Mouse (Mus musculus): ENCODE measurements around the gene Olfr1414. TPM values are rescaled to one million over a fixed set of nuclear protein-coding genes. Genes with fewer than 3 reads are reported as not detected.

Gene Olfr1414
- total RNA-seq (2023) = not detected in 4 replicates

DNA sequence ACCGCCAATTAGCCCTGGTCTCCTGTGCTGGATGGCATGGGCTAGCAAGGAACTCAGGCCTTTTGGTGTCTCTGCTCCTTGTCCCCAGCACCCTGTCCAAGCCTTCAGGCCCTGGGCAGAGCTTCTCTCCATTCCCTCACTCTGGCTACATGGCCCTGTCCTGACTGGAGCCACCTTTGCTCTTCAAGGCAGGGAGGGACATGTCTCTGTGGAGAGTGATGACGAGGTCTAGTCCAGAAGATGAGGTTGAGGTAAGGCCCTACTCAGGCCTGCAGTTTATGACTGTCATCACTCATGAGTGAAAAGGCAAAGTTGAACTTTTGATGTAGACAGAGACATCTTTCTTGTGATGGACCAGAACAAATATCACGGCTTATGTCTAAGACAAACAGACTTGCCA lies at the start of gene Olfr1414:
Gene Olfr1414, minus strand, starts transcription at position 101 of the 400 bp plus-strand sequence.

DNA sequence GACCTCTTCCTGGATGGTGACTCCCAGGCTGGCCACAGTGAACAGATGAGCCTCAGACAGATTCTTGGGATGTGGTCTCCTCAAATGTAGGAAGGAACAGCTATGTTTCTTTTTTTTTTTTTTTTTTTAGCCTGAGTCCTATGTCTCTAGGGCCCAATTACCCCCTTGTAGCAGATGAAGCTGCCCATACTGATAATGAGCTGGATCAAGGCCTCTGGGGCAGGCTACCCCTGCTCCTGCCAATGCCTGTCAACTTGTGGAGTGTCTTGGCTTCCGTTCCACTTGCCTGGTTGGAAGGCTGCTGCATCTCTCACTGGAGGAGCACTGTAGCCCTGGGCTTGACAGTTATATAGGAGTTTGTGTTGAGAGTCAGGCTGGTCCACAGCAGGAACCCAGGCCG lies 22.5 kb downstream of the Olfr1414 start, which contains the start of gene Olfr1415:
Gene Olfr1415, minus strand, starts transcription at position 101 of the 400 bp plus-strand sequence.

DNA sequence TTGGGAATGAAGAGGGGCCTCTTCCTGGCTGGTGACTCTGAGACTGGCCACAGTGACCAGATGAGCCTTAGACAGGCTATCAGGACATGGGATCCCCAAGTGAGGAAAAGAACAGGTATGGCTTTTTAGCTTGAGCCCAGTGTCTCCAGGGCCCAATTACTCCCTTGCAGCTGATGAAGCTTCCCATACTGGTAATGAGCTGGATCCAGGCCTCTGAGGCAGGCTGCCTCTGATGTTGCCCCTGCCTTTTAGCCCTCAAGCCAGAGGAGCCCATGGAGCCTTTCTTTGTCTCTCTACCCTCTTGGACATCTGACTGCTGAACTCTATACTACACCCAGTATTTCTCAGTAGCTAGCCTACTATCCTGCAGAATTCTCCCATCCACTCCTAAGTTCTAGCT lies 33.4 kb downstream of the Olfr1414 start, which contains the start of gene Olfr1416:
Gene Olfr1416, minus strand, starts transcription at position 101 of the 400 bp plus-strand sequence.

DNA sequence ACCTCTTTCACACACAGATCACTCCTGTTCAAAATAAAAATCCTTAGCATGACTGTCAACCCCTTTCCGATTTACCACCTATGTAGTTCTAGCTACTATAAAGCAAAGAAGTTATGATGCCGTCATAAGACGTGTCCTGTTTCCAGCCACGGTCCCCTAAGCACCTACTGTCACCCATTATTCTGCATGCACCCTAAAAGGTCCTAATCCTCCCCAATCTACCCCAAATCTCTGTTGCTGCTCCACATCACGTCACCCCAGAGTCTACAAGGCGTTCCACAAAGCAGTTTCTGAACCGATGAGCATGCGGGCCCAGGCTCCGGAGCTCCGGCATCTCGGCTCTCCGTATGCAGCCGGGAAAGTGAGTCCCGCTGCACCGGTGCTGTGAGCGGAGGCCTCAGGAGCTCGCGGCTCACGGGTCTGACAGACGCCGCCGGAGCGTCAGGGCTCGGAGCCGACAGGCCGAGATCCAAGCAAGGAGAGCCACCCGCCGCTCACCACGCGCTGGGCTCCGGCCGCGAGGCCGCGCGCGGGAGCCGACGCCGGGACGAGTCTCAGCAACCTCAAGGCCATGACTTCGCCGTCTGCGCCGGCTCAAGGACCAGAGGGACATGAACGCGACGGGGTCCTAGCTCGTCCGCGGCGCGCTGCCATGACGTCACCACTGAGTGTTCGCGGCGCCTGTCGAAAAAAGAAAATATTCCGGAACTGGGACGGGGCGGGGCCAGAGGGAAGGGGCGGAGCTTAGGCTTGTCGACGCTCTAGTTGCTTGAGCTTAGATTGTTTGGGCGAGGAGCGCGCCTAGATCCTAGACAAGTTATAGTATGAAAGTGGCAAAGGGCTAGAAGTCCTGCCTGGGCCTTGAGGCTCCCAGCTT lies 45.1 kb downstream of the Olfr1414 start, which contains the start of gene Ndufa10:
Gene Ndufa10, minus strand, starts transcription at position 696 of the 877 bp plus-strand sequence.

Other genes starting within 250 kb of the Olfr1414 start
- gene Ndufa10, start 44.8 kb downstream of the Olfr1414 start, total RNA-seq (2023) = 101 to 110 TPM (median 107 TPM) in 4 replicates
- gene Olfr1416, start 33.5 kb downstream of the Olfr1414 start, total RNA-seq (2023) = not detected in 4 replicates
- not detected in 4 replicates for gene Olfr1415, start 22.6 kb downstream of the Olfr1414 start, total RNA-seq (2023)
- gene Olfr1413, start 52.7 kb upstream of the Olfr1414 start, total RNA-seq (2023) = not detected in 4 replicates
- gene Olfr1412, start 67.1 kb upstream of the Olfr1414 start, total RNA-seq (2023) = not detected in 4 replicates
- not detected in 4 replicates for gene Olfr1411, start 75.8 kb upstream of the Olfr1414 start, total RNA-seq (2023)
- not detected in 4 replicates for gene Olfr1410, start 87.1 kb upstream of the Olfr1414 start, total RNA-seq (2023)
- gene Olfr12, start 99.1 kb upstream of the Olfr1414 start, total RNA-seq (2023) = not detected in 4 replicates
- 69.8 to 73.5 TPM (median 72.4 TPM) in 4 replicates for gene Cops9, start 123.3 kb upstream of the Olfr1414 start, total RNA-seq (2023)
- gene Otos, start 130.2 kb upstream of the Olfr1414 start, total RNA-seq (2023) = not detected in 4 replicates